Mouse (Mus musculus) macrophage (primary cell): ENCODE measurements around the gene Zmat3. TPM values are rescaled to one million over a fixed set of nuclear protein-coding genes. Genes with fewer than 3 reads are reported as not detected.

Experiments
- H3K27ac ChIP-seq: fragments of 350-480 bp; formaldehyde crosslinking; 2 replicates; pipeline ENCODE4 v1.9.0; 2021
- H3K36me3 ChIP-seq: fragments of 350-480 bp; formaldehyde crosslinking; 2 replicates; pipeline ENCODE4 v1.9.0; 2021; ENCODE audit errors: inconsistent target
- H3K4me3 ChIP-seq: fragments of 350-480 bp; formaldehyde crosslinking; 2 replicates; pipeline ENCODE4 v1.9.0; 2021; ENCODE audit errors: inconsistent target
- H3K79me2 ChIP-seq: fragments of 350-480 bp; formaldehyde crosslinking; 2 replicates; pipeline ENCODE4 v1.9.0; 2021; ENCODE audit errors: inconsistent target
- WGBS: methylation state at CpG from one replicate; pipeline ENCODE4 v1.1.7; 2026; ENCODE audit warnings: inconsistent platforms; ENCODE audit not compliant: missing documents; 5-methylcytosine and 5-hydroxymethylcytosine counted together
- polyA plus RNA-seq: library from polyadenylated mRNA; stranded (reverse); fragments of 250-400 nt; gene quantifications from 3 replicates; pipeline ENCODE4 v1.2.4, GENCODE M21; 2018; ENCODE audit warnings: inconsistent platforms

Zmat3 gene
- polyA plus RNA-seq, 1 experiment from 2014 or later = 10.9 TPM

DNA sequence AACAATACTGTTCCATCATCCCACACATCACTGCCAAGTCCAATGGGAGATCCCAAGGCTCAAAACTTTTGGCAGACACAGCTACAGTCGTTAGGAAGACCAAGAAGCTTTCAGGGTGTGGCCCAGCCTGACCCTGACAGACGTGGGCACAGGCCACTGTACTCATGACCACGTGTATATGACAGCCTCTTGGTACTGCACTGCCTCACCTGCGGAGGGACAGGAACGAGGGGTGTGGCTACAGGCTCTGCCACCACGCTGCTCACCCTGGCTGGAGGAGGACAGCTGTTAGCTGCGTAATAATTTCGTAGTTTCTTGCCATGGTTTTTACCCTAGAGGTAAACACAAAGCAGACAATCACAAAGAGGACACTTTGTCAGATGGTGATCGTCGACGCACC lies 20.6 kb downstream of the Zmat3 start:
- 86% methylated on average over 11 of the region's 11 CpGs for WGBS
- Histone ChIP-seq H3K27ac (no peak overlapping the region), H3K4me3 (no peak overlapping the region), H3K79me2 (no peaks in the 10 kb centered on the region), H3K36me3 (peaks cover 30% of the 10 kb centered on the region)

DNA sequence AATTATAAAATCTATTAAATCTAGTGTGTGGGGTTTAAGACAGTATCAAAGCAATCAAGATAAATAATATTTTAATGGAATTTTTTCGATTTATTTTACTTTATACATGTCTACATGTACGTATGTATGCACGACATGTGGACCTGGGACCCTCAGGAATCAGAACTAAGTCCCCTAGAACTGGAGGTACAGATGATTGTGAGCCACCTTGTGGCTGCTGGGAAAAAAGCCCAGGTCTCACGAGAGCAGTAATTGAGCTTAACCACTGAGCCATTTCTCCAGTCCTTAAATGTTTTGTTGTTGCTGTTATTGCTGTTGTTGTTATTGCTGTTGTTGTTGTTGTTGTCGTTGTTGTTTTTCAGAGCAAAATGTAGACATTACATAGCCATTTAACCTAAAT lies 21.0 kb downstream of the Zmat3 start:
- peaks cover 30% of the 10 kb centered on the region for H3K36me3 ChIP-seq
- H3K4me3 ChIP-seq = no peak overlapping the region
- no peak overlapping the region for H3K27ac ChIP-seq
- H3K79me2 ChIP-seq = no peaks in the 10 kb centered on the region
- 94% methylated on average over 5 of the region's 5 CpGs for WGBS

DNA sequence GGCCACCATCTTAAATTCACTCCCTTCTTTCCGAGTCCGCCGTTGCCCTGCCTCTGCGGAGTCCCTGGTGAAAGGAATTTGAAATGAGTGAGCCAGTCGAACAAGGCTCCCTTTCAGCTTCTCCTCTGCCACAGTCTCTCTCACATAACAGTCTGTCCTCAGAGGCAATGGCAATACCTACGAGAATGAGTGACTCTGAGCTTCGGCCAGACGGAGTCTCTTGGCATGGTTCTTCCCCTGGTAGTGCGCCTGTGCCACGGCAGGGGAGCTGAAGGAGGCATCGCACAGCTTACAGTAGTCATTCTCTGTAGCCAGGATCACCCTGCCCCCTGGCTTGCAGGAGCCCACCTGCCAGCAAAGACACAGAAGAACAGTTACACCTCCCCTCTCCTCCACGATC lies 22.4 kb downstream of the Zmat3 start:
- 93% methylated on average over 12 of the region's 12 CpGs for WGBS
- no peak overlapping the region for H3K4me3 ChIP-seq
- H3K27ac ChIP-seq = no peak overlapping the region
- H3K36me3 ChIP-seq = peaks cover 30% of the 10 kb centered on the region
- no peaks in the 10 kb centered on the region for H3K79me2 ChIP-seq

DNA sequence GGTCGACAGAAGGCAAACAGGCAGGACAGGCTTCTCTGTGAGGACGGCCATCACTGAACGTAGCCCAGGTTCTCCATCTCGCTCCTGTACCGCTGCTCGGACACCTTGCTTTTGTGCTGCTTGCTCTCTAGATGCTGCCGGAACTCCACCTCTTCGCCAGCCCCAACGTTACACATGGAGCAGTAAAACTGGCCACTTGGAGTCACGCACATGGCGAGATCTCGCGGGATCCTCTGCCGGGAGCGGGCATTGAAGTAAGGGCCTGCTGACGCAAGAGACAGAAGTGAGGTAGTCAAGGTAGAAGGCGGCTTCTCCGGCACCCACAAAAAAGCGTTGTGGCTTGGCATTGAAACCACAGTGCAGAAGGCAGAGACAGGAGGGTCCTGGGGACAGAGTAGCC lies 24.4 kb downstream of the Zmat3 start:
- Histone ChIP-seq H3K27ac (no peak overlapping the region), H3K36me3 (peaks cover 30% of the 10 kb centered on the region), H3K79me2 (no peaks in the 10 kb centered on the region), H3K4me3 (no peak overlapping the region)
- WGBS = 93% methylated on average over 19 of the region's 19 CpGs

DNA sequence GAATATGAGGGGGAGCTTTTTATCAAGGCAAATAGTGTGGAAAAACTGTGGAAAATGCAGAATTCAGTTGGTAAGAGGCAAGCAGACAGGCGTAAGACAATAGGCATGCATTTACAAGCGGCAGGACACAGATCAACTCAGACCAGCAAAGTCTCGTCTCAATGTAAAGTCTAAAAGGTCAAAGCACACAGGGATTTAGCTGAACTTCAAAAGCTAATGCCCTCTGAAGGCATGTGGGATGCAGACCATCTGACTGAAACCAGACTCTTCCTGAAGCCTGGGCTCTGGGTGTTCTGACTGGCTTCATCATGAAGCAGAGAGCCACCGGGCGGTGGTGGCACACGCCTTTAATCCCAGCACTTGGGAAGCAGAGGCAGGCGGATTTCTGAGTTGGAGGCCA lies 27.6 kb downstream of the Zmat3 start:
- no peak overlapping the region for H3K4me3 ChIP-seq
- H3K79me2 ChIP-seq = no peaks in the 10 kb centered on the region
- no peak overlapping the region for H3K27ac ChIP-seq
- peaks cover 25% of the 10 kb centered on the region for H3K36me3 ChIP-seq
- WGBS = 86% methylated on average over 7 of the region's 7 CpGs

DNA sequence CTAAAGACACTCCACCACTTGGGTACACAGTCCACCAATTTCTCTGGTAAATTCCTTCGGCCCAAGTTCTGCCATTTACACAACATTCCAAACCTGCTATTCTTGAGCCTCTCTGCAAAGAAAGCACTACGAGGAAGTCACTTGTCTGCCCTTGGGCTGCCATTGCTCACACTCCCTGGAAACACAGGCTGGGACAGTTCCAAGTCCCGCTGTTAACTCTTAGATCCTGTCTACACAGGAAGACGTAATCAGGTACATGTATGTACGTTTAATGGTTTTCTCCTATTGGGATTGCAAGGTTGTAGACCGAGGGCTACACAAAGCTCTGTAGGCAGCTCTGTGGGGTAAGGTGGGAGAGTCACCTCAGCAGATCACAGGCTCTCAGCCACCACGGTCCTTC lies 28.0 kb downstream of the Zmat3 start:
- 83% methylated on average over 7 of the region's 7 CpGs for WGBS
- Histone ChIP-seq H3K36me3 (peaks cover 20% of the 10 kb centered on the region), H3K79me2 (no peaks in the 10 kb centered on the region), H3K27ac (no peak overlapping the region), H3K4me3 (no peak overlapping the region)

DNA sequence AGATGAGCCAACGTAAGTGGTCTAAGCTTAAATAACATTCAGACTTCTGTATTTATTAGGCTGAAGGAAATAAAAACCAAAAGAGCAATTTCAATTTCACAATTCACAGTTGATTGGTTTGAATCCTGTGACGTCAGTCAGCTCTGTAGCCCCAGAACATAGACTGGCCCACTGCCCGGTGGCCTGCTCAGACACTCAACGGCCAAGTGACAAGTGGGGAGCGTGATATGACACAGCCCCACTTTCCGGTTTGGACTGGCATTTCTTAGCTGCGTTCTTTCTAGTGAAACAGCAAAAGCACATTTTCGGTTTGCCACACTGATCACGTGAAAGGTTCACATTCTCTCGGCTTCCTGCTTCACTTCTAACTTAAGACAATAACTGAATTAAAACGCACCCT lies 30.9 kb downstream of the Zmat3 start:
- Histone ChIP-seq H3K36me3 (no peaks in the 10 kb centered on the region), H3K79me2 (no peaks in the 10 kb centered on the region), H3K27ac (no peak overlapping the region), H3K4me3 (no peak overlapping the region)
- WGBS = 88% methylated on average over 10 of the region's 11 CpGs

DNA sequence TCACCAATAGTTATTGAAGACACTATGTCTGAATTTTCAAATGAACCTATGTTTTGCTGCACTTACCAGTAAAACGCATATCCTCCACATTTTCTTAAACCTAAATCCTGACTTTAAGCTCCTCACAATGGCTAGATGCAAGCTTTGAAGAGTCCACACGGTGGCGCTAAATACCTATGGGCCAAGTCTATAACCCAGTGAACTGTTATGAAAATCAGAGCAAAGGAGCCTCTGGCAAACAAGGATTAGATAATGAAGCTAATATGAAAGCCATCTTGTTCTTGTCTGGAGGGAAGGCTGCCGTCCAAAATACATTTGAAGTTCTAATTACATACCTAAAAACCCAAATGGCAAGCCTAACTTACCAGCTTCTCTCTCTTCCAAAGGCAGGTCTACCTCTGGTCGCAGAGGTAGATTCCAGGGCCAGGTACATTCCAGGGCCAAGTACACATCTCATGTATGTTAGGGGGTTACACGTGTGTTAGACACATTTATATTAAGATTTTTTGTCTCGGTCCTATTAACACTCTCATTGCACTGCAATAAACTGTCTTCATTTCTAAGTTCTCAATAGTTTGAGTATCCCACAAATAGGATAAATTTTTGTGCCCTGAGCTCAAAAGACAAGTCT lies 32.2 kb downstream of the Zmat3 start:
- 46% methylated on average over 7 of the region's 7 CpGs for WGBS
- H3K79me2 ChIP-seq = no peaks in the 10 kb centered on the region
- peak overlapping the region; percentile 54 for H3K27ac ChIP-seq
- H3K4me3 ChIP-seq = no peak overlapping the region
- no peaks in the 10 kb centered on the region for H3K36me3 ChIP-seq

DNA sequence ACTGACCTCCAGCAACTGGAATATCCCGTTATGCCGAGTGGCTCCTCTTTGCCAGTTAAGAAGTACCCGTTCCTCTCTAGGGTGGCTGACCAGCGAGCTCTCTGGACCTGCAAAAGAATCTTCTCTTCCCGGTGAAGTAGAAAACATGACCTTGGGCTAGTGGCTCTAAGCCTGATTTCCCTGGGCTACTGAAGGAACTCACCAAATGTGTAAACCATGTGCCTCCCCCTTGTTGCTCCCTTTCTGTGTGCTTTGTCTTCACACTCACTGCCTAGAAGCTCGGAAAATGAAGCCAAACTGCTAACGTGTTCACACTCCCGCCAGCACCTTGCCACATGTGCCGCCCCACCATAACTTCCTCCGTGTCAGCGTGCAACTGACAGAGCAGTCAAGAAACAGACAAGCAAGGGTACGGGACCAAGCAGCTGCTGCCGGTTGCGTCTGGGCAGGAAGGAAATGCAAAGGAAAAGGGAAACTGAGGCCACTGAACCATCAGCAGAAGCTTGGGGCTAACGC lies 47.9 kb downstream of the Zmat3 start:
- WGBS = 8% methylated on average over 15 of the region's 15 CpGs
- no peak overlapping the region for H3K4me3 ChIP-seq
- no peaks in the 10 kb centered on the region for H3K36me3 ChIP-seq
- no peaks in the 10 kb centered on the region for H3K79me2 ChIP-seq
- H3K27ac ChIP-seq = no peak overlapping the region

DNA sequence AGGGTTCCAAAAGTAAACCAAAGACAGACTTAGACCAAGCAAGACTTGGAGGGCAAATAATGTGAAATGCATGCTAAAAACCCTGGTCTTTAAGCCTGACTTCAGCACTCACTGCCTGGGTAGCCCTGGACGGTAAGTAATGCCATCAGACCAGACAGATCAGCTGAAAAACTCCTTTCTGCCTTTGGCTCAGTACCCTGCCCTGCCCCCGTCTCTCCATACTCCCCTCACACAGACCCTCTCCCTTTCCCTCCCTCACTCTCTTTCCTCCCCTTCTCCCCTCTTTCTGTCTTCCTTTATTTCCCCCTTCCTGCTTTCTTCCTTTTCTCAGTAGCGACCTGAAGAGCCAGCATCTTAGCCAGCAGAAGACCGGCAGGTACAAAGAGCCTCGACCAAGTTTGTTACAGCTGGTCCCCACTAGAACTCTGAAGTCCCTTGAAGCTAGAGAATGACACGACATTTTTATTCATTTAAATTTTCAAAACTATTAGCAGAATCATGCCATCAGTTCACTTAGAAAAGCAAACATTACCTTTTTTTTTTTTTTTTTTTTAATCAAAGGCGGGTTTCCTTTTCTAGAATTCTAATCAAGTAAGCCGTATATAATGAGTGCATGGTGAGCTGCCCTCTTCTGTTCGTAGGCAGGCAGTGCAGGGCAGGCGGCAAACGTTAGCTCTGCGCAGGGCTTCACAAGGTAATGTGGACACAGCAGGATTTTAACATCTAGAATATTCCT lies 48.5 kb downstream of the Zmat3 start:
- WGBS = 21% methylated on average over 12 of the region's 12 CpGs
- H3K36me3 ChIP-seq = no peaks in the 10 kb centered on the region
- H3K79me2 ChIP-seq = no peaks in the 10 kb centered on the region
- no peak overlapping the region for H3K4me3 ChIP-seq
- H3K27ac ChIP-seq = no peak overlapping the region

DNA sequence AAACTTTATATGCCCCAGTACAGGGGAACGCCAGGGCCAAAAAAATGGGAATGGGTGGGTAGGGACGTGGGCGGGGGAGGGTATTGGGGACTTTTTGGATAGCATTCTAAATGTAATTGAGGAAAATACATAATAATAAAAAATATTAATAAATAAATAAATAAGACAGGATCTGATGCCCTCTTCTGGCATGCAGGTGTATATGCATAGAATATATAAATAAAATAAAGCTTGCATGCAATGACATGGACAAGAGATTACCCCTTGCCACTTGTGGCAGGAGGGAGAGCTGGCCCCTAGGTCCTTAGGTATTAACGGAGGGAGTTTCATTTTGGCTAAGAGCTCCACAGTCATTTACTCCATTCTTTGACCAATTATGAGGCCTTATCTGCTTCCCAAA lies 51.1 kb downstream of the Zmat3 start:
- no peaks in the 10 kb centered on the region for H3K79me2 ChIP-seq
- no peak overlapping the region for H3K27ac ChIP-seq
- H3K36me3 ChIP-seq = no peaks in the 10 kb centered on the region
- no peak overlapping the region for H3K4me3 ChIP-seq
- 91% methylated on average over 4 of the region's 4 CpGs for WGBS

DNA sequence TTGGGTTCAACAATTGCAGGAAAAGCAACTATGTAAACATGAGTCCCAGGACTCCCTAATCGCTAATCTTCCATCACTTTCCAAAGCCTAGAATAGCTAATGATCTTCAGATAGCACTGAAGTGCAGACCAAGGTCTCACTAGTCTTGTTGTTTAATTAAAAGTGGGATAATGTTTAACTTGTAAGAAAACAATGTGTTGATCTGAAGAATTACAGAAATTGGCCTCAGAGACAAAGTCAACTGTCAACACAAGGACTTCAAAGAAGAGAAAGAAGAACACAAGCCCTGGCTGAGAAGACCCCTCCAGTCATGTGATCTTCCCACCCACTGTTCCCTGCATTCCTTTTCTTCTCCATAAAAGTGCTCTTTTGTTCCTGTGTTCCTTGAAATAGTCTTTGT lies 61.6 kb downstream of the Zmat3 start:
- Histone ChIP-seq H3K4me3 (no peak overlapping the region), H3K79me2 (no peaks in the 10 kb centered on the region), H3K27ac (no peak overlapping the region), H3K36me3 (no peaks in the 10 kb centered on the region)
- WGBS = 33% methylated on average over 1 of the region's 1 CpGs

DNA sequence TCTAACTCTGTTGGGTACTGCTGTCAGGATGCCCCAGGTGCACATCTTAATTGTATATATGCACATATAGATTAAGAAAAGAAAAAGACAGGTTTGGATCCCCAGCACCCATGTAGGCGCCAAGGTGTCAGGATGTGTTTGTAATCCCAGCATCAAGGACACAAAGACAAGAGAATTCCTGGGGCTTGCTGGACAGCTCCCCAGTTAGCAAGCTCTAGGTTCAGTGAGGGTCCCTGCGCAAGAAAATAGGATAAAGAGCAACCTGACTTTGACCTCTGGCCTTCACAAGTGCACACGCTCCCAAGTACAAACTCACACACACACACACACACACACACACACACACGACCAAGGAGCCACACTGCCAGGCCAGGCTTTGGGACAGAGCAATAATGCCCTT lies 73.8 kb downstream of the Zmat3 start:
- WGBS = 90% methylated on average over 3 of the region's 4 CpGs
- H3K36me3 ChIP-seq = no peaks in the 10 kb centered on the region
- H3K27ac ChIP-seq = no peak overlapping the region
- H3K79me2 ChIP-seq = no peaks in the 10 kb centered on the region
- no peak overlapping the region for H3K4me3 ChIP-seq
